Mouse (Mus musculus): ENCODE data around the gene Actl10.
A peak's percentile ranks its signal among the peaks of the same experiment; 100 is the strongest.

The Actl10 gene

GRCm38 (mm10) chr2:154551476-154551875 lies at the start of gene Actl10:
TSS of gene Actl10 (plus strand) at chr2:154551776.
- no peak for DNase-seq (ENCODE audit: low spot score)

GRCm38 (mm10) chr2:154507076-154507475 lies 44.5 kb upstream of the Actl10 start:
- no peak for DNase-seq (ENCODE audit: low spot score)

- no peak for DNase-seq (ENCODE audit: low spot score)
These were observed 43.9 kb upstream of the Actl10 start for GRCm38 (mm10) chr2:154507566-154508283.

DNA sequence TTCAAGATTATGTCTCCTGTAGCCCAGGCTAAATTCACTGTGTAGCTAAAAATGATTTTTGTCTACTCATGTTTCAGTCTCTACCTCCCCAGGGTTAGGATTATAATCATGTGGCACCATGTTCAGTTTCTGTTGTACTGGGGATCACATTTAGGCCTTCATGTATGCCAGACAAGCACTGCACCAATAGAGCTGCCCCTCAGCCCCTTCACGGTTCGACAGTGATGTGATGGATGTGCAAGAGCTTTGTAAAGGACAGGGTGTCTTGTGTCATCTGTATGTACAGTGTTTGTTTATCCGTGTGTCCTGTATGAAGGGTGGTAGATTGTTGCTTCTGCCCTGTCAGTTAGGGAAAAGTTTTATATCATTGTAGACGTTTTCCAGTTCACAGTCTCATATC lies 43.1 kb upstream of the Actl10 start:
- DNase-seq (ENCODE audit: low spot score), result no peak

DNA sequence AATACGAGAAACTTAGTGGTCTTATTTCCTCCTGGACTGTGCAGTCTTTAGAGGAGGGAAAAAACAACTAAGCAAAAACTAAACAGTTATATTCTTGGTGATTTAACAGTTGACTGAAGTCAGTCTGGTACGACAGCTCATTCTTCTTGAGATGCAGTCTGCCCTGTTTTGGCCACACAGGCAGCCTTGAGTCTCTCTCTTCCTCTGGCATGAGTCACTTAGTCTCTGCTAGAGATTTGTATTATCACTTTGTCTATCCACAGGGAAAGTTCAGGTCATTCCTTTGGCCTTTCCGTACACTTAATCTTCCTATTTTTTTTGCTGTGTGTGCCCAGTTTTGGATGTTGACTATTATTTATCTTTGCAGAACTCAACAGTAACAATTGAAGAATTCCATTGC lies 41.4 kb upstream of the Actl10 start:
- DNase-seq (ENCODE audit: low spot score), result no peak

DNA sequence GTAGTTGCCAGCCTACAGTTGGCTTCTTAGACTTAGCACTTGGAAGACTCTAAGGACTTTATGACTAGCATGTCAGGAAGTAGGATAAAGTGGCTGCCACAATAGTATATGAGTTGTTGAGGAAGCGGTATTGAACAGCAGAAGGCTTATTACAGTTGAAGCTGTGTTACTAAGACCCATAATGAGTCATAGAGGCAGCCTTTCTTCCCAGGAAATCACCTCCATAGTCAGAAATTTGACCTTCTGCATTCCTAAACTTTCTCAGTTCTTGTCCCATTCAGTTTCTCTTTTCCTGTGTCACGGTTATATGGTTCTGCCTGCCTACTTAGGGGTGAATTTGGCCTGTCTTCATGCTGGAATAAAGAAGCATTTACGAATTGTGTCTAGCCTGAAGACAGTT lies 34.6 kb upstream of the Actl10 start:
- no peak for DNase-seq (ENCODE audit: low spot score)

GRCm38 (mm10) chr2:154517424-154517823 lies 34.2 kb upstream of the Actl10 start:
- DNase-seq (ENCODE audit: low spot score), result no peak

GRCm38 (mm10) chr2:154521449-154521848 lies 30.1 kb upstream of the Actl10 start:
- no peak for DNase-seq (ENCODE audit: low spot score)

- DNase-seq (ENCODE audit: low spot score), result no peak
These were observed 29.2 kb upstream of the Actl10 start for GRCm38 (mm10) chr2:154522334-154522733.

DNA sequence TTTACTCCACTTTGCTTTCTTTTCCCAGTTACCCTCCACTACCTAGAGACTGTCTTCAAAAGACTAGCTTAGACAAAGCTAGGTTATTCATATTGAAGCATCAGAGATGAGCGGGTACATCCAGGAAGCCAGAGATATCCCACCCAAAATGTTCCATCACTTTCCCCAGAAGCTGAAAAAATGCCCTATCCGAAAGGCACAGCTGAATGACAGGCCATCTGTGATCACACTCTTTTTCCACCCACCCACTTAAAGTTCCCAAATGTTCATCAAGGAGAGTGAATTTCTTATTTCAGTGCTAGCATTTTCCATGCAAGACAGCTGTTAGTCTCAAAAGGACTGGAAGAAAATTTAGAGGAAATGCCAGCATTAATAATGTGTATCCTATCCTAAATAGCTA lies 26.3 kb upstream of the Actl10 start:
- peak; percentile 34 for DNase-seq (ENCODE audit: low spot score)

DNA sequence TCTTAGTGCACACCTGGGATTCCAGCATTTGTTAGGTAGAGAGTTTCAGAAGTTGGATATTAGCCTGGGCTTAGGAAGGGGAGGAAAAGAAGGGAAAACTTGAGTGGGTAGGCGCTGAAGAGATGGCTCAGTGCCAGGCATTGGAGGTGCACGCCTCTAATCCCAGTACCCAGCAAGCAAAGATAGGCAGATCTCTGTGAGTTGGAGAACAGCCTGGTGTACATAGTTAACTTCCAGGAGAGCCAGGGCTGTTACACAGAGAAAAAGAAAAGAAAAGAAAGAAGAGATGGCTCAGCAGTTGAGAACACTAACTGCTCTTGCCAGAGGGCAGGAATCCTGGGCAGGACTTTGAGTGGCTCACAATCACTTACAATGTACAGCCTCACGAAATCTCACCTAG lies 25.0 kb upstream of the Actl10 start:
- DNase-seq (ENCODE audit: low spot score), result no peak

DNA sequence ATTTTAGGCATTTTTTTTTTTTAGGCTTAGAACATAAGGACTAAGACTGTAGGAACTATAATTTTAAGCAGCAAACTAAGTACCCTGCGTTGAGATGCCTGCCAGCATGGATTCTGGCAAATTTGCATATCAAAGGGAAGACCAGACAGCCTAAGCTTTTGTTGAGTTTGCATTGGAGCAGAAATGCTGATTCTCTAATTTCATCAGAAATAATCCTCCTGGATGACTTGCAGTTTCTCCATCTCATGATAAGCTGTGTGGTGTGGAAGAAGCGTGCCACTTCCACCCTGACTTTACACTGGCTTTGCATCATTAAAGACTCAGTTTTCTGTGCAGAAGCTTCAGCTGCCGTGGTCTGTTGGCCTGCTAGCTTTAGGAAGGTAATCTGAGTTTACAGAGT lies 18.7 kb upstream of the Actl10 start:
- DNase-seq (ENCODE audit: low spot score), result no peak

DNA sequence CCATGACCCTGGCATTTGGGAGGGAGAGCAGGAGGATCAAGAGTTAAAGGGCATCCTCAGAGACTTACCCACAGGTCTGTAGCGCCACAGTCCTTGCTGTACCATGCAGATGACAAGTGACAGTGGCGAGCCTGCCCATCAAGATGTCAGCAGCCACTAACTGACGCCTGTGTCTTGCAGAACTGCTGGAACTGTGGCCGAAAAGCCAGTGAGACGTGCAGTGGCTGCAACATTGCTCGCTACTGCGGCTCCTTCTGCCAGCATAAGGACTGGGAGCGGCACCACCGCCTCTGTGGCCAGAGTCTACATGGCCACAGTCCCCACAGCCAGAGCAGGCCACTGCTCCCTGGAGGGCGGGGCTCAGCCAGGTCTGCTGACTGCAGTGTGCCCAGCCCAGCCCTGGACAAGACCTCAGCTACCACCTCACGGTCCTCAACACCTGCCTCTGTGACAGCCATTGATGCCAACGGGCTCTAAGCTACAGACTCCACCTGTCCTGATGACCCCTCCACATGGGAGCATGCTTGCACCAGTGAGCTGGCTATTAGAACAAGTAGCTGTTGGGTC lies 16.8 kb upstream of the Actl10 start:
- DNase-seq (ENCODE audit: low spot score), result no peak

GRCm38 (mm10) chr2:154538310-154538709 lies 13.3 kb upstream of the Actl10 start:
- DNase-seq (ENCODE audit: low spot score), result no peak

DNA sequence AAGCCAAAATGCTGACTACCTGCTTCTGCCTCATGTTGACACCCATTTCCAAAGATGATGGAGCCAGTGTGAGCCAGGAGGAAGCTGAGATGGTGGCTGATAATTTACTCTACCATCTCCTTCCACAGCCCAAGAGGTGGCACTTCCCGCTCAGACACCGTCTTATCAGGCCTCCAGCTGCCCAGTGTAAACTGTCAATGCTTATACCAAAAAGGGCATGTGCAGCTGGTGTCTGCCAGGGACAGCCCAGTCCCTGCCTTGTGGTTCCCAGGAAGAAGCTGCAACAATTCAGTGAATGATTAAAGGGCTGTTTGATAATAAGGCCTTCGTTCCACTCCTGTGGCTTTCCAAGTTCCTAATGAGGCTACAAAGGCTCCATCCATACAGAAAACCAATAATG lies 12.9 kb upstream of the Actl10 start:
- DNase-seq (ENCODE audit: low spot score), result no peak

GRCm38 (mm10) chr2:154539720-154540119 lies 11.9 kb upstream of the Actl10 start:
- DNase-seq (ENCODE audit: low spot score), result no peak

GRCm38 (mm10) chr2:154541630-154542029 lies 9.9 kb upstream of the Actl10 start:
- no peak for DNase-seq (ENCODE audit: low spot score)

GRCm38 (mm10) chr2:154543567-154544347 lies 7.8 kb upstream of the Actl10 start:
- no peak for DNase-seq (ENCODE audit: low spot score)

DNA sequence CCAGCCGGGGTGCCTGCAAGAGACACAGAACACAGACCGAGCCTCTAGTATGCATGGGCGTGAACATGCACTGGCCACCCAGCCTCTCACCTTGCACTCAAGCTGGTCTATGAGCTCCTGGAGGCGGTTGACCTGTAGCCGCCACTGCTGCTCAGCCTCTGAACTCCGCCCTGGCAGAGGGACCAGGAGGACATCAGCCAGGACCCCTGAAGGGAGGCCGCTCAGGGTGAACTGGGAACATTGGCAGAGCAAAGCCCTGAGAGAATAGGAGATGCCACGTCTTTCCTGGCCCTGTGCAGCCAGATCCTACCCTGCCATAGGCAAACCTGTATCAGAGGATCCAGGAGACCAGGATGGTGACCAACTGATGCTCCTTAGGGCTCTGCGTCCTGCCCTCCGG lies 4.9 kb upstream of the Actl10 start, which contains the start of gene 1700003F12Rik:
1700003F12Rik (plus strand) TSS at position 375 of the 400 bp plus-strand sequence.
- DNase-seq (ENCODE audit: low spot score), result no peak

DNA sequence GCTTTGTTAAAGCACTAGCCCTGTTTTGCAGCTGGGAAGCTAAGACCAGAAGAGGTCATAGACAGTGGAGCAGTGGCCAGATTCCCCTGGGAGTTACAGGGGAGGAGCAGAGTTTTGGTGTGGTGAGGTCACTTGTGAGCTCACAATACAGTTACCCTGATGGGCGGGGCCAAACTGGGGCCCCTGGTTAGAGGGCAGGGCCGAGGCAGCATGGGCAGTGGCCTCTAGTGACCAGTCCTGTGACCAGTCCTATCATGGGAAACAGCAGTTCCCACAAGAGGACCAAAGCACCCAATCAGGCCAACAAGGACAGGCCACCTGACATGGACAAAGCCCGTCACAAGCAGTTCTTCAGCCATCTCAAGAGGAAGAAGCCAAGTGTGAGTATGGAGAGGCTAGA lies 2.9 kb upstream of the Actl10 start:
- DNase-seq (ENCODE audit: low spot score), result no peak

DNA sequence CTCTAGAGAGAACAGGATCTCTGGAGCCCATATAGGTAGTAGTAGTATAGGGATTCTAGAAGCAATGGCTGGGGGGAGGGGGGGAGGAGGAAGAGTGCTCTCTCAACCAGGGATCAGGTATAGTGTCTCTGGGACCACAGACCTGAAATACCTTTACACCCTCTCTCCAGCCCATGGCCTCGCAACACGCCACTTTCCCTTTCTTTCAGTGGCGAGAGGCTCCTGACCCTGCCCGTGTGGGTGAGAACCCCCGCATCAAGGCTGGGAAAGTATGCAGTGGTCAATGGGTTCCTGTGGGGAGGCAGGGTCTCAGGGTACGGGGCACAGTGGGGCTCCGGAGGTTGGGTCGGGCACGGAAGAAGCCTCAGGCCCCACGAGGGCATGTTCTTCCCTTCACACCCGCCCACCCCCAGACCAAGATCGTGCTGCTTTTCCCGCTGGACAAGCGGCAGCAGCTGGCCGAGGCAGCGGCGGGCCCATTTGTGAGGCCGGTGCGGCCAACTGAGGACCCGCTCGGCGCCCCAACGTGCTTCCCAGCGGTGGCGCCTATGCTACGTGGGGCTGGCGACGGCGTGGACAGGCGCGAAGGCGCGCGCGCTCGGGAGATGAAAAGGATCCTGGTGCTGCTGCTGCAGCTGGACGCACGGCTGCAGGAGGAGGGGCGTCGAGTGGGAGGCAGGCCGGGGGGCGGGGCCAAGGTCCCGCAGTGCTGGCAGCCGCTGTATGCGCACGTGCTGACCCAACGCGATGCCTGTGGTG lies 2.3 kb upstream of the Actl10 start:
- DNase-seq (ENCODE audit: low spot score), result no peak

DNA sequence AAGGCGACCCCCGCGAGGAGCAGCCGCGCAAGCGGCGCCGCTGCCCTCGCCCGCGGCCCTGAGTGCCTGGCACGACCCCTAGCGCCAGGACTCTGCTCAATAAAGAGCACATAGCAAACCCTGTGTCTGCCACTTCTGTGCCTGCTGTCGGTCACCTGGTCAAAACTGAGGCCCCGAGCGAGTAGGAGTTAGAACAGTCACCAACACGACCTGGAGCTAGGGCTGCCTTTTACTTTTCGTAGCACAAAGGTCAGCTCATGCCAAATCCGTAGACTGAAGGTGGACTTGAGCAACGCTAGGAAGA lies 1.7 kb upstream of the Actl10 start:
- DNase-seq (ENCODE audit: low spot score), result no peak

DNA sequence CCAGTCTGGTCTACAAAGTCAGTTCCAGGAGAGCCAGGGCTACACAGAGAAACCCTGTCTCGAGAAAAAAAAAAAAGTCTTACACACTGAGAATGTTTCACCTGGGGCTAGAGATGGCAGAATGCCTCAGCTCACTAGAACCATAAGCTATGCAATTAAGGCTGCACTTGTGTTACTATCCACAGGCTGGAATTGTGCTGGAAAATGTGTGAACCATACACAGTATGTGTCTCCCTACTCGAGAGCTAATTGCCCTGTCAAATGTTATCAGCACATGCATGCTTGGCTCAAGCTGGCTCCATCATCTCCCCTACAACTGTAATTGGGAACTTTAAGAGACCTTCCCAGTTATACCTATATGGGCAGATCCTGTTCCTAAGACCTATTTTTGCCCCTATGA lies 639 bp upstream of the Actl10 start:
- DNase-seq (ENCODE audit: low spot score), result no peak

Data from left cerebral cortex, adult 11 months (tissue).